Mouse (Mus musculus) midbrain, postnatal 0 days (tissue): ENCODE measurements around the gene Rabac1. TPM values are rescaled to one million over a fixed set of nuclear protein-coding genes. Genes with fewer than 3 reads are reported as not detected.

Experiments used
- ATAC-seq: fragments of 200-750 bp; cut with Nextera tagmentation; 2 replicates; pipeline ENCODE4 v1.8.0; 2017; ENCODE audit warnings: moderate number of reproducible peaks, mild to moderate bottlenecking, moderate TSS enrichment, moderate library complexity; ENCODE audit not compliant: low FRiP score
- DNase-seq: peaks from one replicate; pipeline ENCODE4 v3.0.0-alpha.2; 2015; ENCODE audit warnings: low spot score
- H3K27ac ChIP-seq: fragments of 300-500 bp; sonication (generic); 2 replicates; pipeline ENCODE4 v1.5.1; 2014; ENCODE audit warnings: low read depth, mild to moderate bottlenecking, low read length, mixed read lengths
- H3K27me3 ChIP-seq: fragments of 300-500 bp; sonication (generic); 2 replicates; pipeline ENCODE4 v1.6.1; 2014; ENCODE audit warnings: low read length, control low read depth, mixed read lengths; ENCODE audit not compliant: insufficient read depth
- H3K36me3 ChIP-seq: fragments of 300-500 bp; sonication (generic); 2 replicates; pipeline ENCODE4 v1.6.1; 2014; ENCODE audit warnings: low read length, control low read depth, mixed read lengths; ENCODE audit not compliant: insufficient read depth
- H3K4me1 ChIP-seq: fragments of 300-500 bp; sonication (generic); 2 replicates; pipeline ENCODE4 v1.6.1; 2014; ENCODE audit warnings: mild to moderate bottlenecking, control low read depth, antibody characterized with exemption, low read length, mixed read lengths; ENCODE audit not compliant: insufficient read depth
- H3K4me2 ChIP-seq: fragments of 300-500 bp; sonication (generic); 2 replicates; pipeline ENCODE4 v1.6.1; 2014; ENCODE audit warnings: low read depth, mild to moderate bottlenecking, low read length, mixed read lengths; ENCODE audit not compliant: poor library complexity, severe bottlenecking
- H3K4me3 ChIP-seq: fragments of 300-500 bp; sonication (generic); 2 replicates; pipeline ENCODE4 v1.5.1; 2014; ENCODE audit warnings: low read depth, mild to moderate bottlenecking, low read length, moderate library complexity
- H3K9ac ChIP-seq: fragments of 300-500 bp; sonication (generic); replicated peaks from 2 replicates; pipeline ENCODE4 v1.6.1; 2014; ENCODE audit warnings: mild to moderate bottlenecking, low read length, moderate library complexity, mixed read lengths; ENCODE audit not compliant: poor library complexity, severe bottlenecking
- H3K9me3 ChIP-seq: fragments of 300-500 bp; sonication (generic); 2 replicates; pipeline ENCODE4 v1.6.1; 2016; ENCODE audit warnings: low read length, control low read depth
- CTCF ChIP-seq: IDR thresholded peaks from 2 replicates; pipeline ENCODE4 v1.5.1; 2016; ENCODE audit warnings: antibody characterized with exemption, mild to moderate bottlenecking
- WGBS: fragments of 180-500 bp; shearing (Covaris S2); extraction: QIAGEN DNeasy Blood & Tissue Kit; methylation state at CpG from one replicate; pipeline ENCODE4 v1.1.7; 2014; 5-methylcytosine and 5-hydroxymethylcytosine counted together
- polyA plus RNA-seq: library from polyadenylated mRNA; unstranded; fragments of >200 nt; fragmentation: Nextera tagmentation; extraction: Ambion mirVana; gene quantifications from 2 replicates; pipeline ENCODE4 v1.2.1, GENCODE M21; 2015
- total RNA-seq: library from RNA; depleted of rRNA; stranded (reverse); fragments of >200 nt; gene quantifications from 2 replicates; pipeline ENCODE4 v1.2.3, GENCODE M21; 2014

Rabac1 gene
- total and polyA plus RNA-seq, 2 experiments from 2014 or later: 466 to 704 TPM

DNA sequence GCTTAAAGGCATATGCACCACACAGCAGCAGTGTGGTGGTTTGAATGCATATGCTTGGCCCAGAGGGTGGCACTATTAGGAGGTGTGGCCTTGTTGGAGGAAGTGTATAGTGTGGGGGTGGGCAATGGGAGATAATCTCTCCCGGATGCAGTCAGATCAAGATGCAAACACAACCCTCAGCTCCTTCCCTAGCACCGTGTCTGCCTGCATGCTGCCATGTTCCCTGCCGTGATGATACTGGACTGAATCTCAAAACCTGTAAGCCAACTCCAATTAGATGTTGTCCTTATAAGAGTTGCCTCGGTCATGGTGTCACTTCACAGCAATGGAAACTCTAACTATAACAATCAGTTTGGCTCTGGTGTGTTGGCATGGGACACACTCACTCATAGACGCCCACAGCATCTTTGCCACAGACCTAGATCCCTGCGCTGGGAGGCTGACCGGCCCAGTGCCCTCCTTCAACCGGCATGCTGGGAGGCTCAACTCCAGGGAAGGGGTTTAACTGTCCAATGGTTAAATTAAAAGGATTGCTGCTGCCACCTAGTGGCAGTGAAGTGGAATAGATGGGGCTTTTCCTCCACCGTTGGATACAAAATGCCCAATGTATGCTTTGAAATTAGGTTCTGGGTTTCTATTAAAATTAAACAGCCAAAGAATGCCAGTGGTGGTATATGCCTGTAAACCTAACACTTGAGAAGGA lies 2.5 kb upstream of the Rabac1 start:
- peaks cover 29% of the 10 kb centered on the region for H3K36me3 ChIP-seq
- no peak overlapping the region for H3K9ac ChIP-seq
- 28% methylated on average over 9 of the region's 9 CpGs for WGBS
- H3K27ac ChIP-seq: 0 out of 2 replicates have a peak overlapping the region, but pooled peaks have one; percentile 12
- TF ChIP-seq CTCF: peak; percentile 88
- no peaks in the 10 kb centered on the region for H3K27me3 ChIP-seq
- no peak overlapping the region for H3K4me3 ChIP-seq
- no peaks in the 10 kb centered on the region for H3K9me3 ChIP-seq
- no peak overlapping the region for H3K4me2 ChIP-seq
- 0 out of 2 replicates have a peak, but pooled peaks cover 2% of the 10 kb centered on the region for H3K4me1 ChIP-seq
- ATAC-seq (no peak), DNase-seq (peak; percentile 67)

DNA sequence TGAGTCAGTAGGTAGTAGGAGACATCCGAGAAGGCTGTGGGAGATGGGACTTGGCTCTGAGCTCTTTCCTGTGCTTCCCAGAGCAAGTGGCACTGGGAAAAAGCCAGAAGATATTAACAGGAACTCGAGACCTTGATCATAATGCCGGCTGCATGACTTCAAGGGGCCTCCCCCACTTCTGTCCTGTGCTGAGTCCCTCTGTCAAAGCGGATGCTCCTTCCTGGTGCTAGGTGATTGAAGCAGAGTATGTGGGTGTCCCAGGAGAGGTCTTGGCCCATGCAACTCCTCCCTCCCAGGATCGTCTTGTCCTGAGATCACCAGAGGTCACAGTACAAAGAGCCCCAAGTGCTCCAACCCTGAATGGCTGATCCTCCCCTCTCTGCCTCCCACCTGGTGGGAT lies 1.3 kb upstream of the Rabac1 start:
- Histone ChIP-seq H3K4me2 (no peak overlapping the region), H3K9me3 (no peaks in the 10 kb centered on the region), H3K27ac (no peak overlapping the region), H3K4me3 (no peak overlapping the region), H3K9ac (no peak overlapping the region), H3K36me3 (peaks cover 24% of the 10 kb centered on the region), H3K27me3 (no peaks in the 10 kb centered on the region), H3K4me1 (0 out of 2 replicates have a peak, but pooled peaks cover 2% of the 10 kb centered on the region)
- WGBS: 70% methylated on average over 5 of the region's 5 CpGs
- no peak for ATAC-seq
- DNase-seq: no peak
- no peak for TF ChIP-seq CTCF

DNA sequence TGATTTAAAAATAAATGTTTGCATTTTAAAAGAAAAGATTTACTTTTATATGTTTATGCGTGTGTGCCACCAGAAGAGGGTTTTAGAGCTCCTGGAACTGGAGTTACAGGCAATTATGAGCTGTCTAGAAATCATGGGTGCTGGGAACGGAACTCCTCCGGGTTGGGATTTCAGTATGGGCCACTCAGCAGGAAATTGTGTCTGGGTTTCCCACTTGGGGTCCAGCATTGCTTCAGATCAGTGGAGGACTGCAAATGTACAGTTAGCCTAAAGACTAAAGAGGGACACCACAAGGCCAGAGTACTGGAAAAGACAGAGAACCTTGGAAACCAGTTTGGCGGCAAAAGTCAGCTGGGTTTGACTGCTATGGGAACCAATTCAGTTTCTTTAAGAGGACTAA lies 654 bp upstream of the Rabac1 start:
- H3K27ac ChIP-seq: no peak overlapping the region
- H3K36me3 ChIP-seq: peaks cover 18% of the 10 kb centered on the region
- no peaks in the 10 kb centered on the region for H3K27me3 ChIP-seq
- 83% methylated on average over 4 of the region's 4 CpGs for WGBS
- 0 out of 2 replicates have a peak, but pooled peaks cover 2% of the 10 kb centered on the region for H3K4me1 ChIP-seq
- H3K9ac ChIP-seq: no peak overlapping the region
- H3K9me3 ChIP-seq: no peaks in the 10 kb centered on the region
- ATAC-seq (no peak), DNase-seq (no peak)
- TF ChIP-seq CTCF: no peak
- H3K4me2 ChIP-seq: no peak overlapping the region
- H3K4me3 ChIP-seq: no peak overlapping the region

DNA sequence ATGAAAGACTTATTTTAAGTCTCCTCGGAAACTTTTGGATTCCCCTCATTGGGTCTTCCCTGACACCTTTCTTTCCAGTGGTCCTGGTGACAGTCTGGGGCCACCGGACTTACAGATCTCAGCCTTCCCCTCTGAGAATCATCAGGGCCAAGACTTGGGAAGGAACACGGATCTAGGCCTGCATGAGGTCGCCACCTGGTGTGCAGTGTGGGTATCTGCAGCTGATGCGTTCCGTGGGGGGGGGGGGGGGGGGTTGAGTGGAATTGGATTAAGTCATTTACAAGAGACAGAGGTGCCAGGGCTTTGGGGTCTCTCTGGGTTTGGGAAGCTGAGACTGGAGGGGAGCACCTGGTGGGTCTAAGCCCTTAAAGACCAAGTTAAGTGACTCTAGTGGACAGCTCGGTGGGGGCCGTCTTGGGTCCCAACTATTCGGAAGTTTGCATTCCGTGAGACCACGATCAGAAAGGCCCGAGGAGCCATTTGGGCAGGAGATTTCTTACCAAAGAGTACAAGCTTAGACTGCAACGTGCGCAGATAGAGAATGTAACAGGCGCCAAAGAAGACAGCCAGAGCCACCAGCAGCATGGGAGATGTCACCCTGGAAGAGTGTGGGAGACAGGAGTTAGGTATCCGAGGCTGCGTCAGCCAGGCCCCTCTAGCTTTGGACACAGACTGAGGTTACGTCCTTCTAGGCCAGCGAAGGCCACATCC lies 1.1 kb downstream of the Rabac1 start:
- peak; percentile 28; the same call in 1 of the 2 replicates for ATAC-seq
- peak; percentile 83 for TF ChIP-seq CTCF
- peak; percentile 74 for DNase-seq
- Histone ChIP-seq H3K27ac (peak overlapping the region; percentile 91), H3K27me3 (no peaks in the 10 kb centered on the region), H3K9me3 (no peaks in the 10 kb centered on the region), H3K36me3 (peaks cover 11% of the 10 kb centered on the region; the same call in 1 of the 2 replicates), H3K4me1 (0 out of 2 replicates have a peak, but pooled peaks cover 2% of the 10 kb centered on the region), H3K4me3 (peak overlapping the region; percentile 83), H3K9ac (peak overlapping the region; percentile 95), H3K4me2 (peak overlapping the region; percentile 81)
- 7% methylated on average over 19 of the region's 19 CpGs for WGBS

DNA sequence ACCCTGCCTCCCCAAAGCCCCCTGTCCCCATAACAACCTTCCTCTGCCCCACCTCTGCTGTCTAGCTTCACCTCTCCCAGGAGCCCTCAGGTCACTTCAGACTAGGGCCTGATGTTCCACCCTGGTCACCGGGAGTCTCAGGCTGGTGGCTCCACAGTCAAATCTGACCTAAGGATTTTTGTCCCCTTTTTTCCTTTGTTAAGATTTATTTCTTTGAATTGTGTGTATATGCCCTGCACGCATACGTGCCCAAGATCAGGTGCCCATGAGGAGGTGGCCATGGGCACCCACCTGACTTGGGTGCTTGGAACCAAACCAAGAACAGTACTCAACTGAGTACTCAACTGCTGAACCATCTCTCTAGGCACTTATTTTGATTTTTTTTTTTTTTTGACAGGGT lies 2.2 kb downstream of the Rabac1 start:
- Histone ChIP-seq H3K9ac (no peak overlapping the region), H3K4me2 (no peak overlapping the region), H3K4me3 (no peak overlapping the region), H3K27ac (no peak overlapping the region), H3K4me1 (0 out of 2 replicates have a peak, but pooled peaks cover 2% of the 10 kb centered on the region), H3K27me3 (no peaks in the 10 kb centered on the region), H3K36me3 (peaks cover 11% of the 10 kb centered on the region; the same call in 1 of the 2 replicates), H3K9me3 (no peaks in the 10 kb centered on the region)
- no peak for DNase-seq
- TF ChIP-seq CTCF: no peak
- no peak for ATAC-seq
- WGBS: 91% methylated on average over 3 of the region's 3 CpGs

DNA sequence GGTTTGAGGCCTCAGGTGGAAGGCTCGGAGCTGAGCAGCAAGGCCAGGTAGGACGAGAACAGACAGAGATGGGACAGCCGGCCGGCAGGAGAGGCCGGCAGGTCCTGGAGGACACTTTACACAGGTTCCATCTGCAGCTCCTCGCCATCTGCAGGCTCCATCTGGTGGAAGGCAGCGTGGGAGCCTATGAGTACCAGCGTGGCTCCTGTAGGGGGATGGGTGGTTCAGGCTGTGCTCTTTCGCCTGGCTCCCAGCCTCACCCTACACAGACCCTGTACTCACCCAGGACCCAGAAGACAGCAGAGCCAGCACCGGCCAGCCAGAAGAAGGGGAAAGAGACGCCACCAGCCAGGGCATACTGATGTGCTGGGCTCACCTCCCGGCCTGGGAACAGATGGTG lies 2.7 kb downstream of the Rabac1 start:
- Histone ChIP-seq H3K4me3 (no peak overlapping the region), H3K9ac (no peak overlapping the region), H3K9me3 (no peaks in the 10 kb centered on the region), H3K27ac (no peak overlapping the region), H3K4me2 (no peak overlapping the region), H3K36me3 (peaks cover 11% of the 10 kb centered on the region; the same call in 1 of the 2 replicates), H3K4me1 (0 out of 2 replicates have a peak, but pooled peaks cover 2% of the 10 kb centered on the region), H3K27me3 (no peaks in the 10 kb centered on the region)
- DNase-seq (peak; percentile 41), ATAC-seq (no peak)
- WGBS: 86% methylated on average over 12 of the region's 12 CpGs
- no peak for TF ChIP-seq CTCF
